Mouse (Mus musculus) liver, embryonic 11.5 days (tissue): ENCODE data around the gene Gm10477. TPM values are rescaled to one million over a fixed set of nuclear protein-coding genes. Genes with fewer than 3 reads are reported as not detected.

Source experiments
- ATAC-seq: fragments of 200-750 bp; cut with Nextera tagmentation; replicated peaks from 2 replicates; pipeline ENCODE4 v1.8.0; 2017; ENCODE audit warnings: moderate number of reproducible peaks, mild to moderate bottlenecking, moderate TSS enrichment, moderate library complexity; ENCODE audit not compliant: low FRiP score
- DNase-seq: peaks from one replicate; pipeline ENCODE4 v3.0.0-alpha.2; 2017; ENCODE audit warnings: low spot score
- H3K27ac ChIP-seq: fragments of 300-500 bp; sonication (generic); 2 replicates; pipeline ENCODE4 v1.5.1; 2014; ENCODE audit warnings: mild to moderate bottlenecking, low read depth, low read length, control low read depth
- H3K27me3 ChIP-seq: fragments of 300-500 bp; sonication (generic); replicated peaks from 2 replicates; pipeline ENCODE4 v1.6.1; 2014; ENCODE audit warnings: low read length, mixed read lengths; ENCODE audit not compliant: control insufficient read depth, insufficient read depth
- H3K36me3 ChIP-seq: fragments of 300-500 bp; sonication (generic); 2 replicates; pipeline ENCODE4 v1.6.1; 2014; ENCODE audit warnings: mild to moderate bottlenecking, low read length, moderate library complexity, mixed read lengths; ENCODE audit not compliant: control insufficient read depth, insufficient read depth
- H3K4me1 ChIP-seq: fragments of 300-500 bp; sonication (generic); replicated peaks from 2 replicates; pipeline ENCODE4 v1.6.1; 2014; ENCODE audit warnings: low read length, mixed read lengths; ENCODE audit not compliant: control insufficient read depth, insufficient read depth
- H3K4me2 ChIP-seq: fragments of 300-500 bp; sonication (generic); 2 replicates; pipeline ENCODE4 v1.6.1; 2014; ENCODE audit warnings: mild to moderate bottlenecking, control low read depth, moderate library complexity
- H3K4me3 ChIP-seq: fragments of 300-500 bp; sonication (generic); 2 replicates; pipeline ENCODE4 v1.5.1; 2014; ENCODE audit warnings: low read depth, low read length, control low read depth
- H3K9ac ChIP-seq: fragments of 300-500 bp; sonication (generic); 2 replicates; pipeline ENCODE4 v1.6.1; 2014; ENCODE audit warnings: low read depth, low read length, control low read depth
- H3K9me3 ChIP-seq: fragments of 300-500 bp; sonication (generic); 2 replicates; pipeline ENCODE4 v1.6.1; 2016; ENCODE audit warnings: low read length, inconsistent platforms, mixed read lengths; ENCODE audit not compliant: control insufficient read depth
- WGBS: fragments of 180-500 bp; shearing (Covaris S2); extraction: QIAGEN DNeasy Blood & Tissue Kit; methylation state at CpG from one replicate; pipeline ENCODE4 v1.1.7; 2014; 5-methylcytosine and 5-hydroxymethylcytosine counted together
- polyA plus RNA-seq: library from polyadenylated mRNA; unstranded; fragments of >200 nt; fragmentation: Nextera tagmentation; extraction: Ambion mirVana; gene quantifications from 2 replicates; pipeline ENCODE4 v1.2.1, GENCODE M21; 2014

Gene Gm10477
- polyA plus RNA-seq, 1 experiment from 2014 or later = not detected

DNA sequence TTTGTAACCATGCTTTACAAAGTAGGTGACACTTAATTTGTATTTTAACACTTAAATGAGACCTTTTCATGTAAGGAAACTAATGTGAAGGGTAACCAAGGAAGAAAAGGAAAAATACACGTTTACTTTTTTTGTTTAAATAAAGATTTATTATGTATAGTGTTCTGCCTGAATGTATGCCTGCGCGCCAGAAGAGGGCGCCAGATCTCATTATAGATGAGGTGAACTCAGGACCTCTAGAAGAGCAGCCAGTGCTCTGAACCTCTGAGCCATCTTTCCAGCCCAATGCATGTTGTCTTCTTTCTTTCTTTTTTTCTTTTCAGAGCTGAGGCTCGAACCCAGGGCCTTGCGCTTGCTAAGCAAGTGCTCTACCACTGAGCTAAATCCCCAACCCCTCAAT is 47.9 kb downstream of the Gm10477 start:
- Histone ChIP-seq H3K4me3 (no peak overlapping the region), H3K9ac (no peak overlapping the region), H3K4me1 (no peaks in the 10 kb centered on the region), H3K36me3 (no peaks in the 10 kb centered on the region), H3K9me3 (no peaks in the 10 kb centered on the region), H3K4me2 (no peak overlapping the region), H3K27me3 (no peaks in the 10 kb centered on the region), H3K27ac (no peak overlapping the region)
- 22% methylated on average over 6 of the region's 6 CpGs for WGBS
- DNase-seq (no peak), ATAC-seq (no peak)

Other genes starting within 250 kb of the Gm10477 start
- gene Zfp449, start 178.3 kb upstream of the Gm10477 start, polyA plus RNA-seq = 4.5 and 5.6 TPM in 2 replicates
- gene Smim10l2a, start 150.2 kb upstream of the Gm10477 start, polyA plus RNA-seq = 1.2 and 2.2 TPM in 2 replicates
- gene Gm2174, start 76.8 kb upstream of the Gm10477 start, polyA plus RNA-seq = 2.1 and 2.2 TPM in 2 replicates
- gene Ints6l, start 69.9 kb upstream of the Gm10477 start, polyA plus RNA-seq = 41.8 and 44.8 TPM in 2 replicates
- gene Gm648, start 24.9 kb downstream of the Gm10477 start, polyA plus RNA-seq = not detected in 2 replicates
- gene Mmgt1, start 73.3 kb downstream of the Gm10477 start, polyA plus RNA-seq = 20.2 and 25.0 TPM in 2 replicates
- 6.8 and 7.3 TPM in 2 replicates for gene Slc9a6, start 85.0 kb downstream of the Gm10477 start, polyA plus RNA-seq
- gene Fhl1, start 207.0 kb downstream of the Gm10477 start, polyA plus RNA-seq = 17.2 and 19.7 TPM in 2 replicates